Mouse (Mus musculus): ENCODE measurements at regions not wholly inside any gene's neighbourhood (a gene's known extent, or its start where the extent isn't known, plus 50 kb on each side); places are given as distances from the start of the nearest gene placed in this dataset.

GRCm38 (mm10) chr13:47818924-47819564, 442.0 kb upstream of the Id4 start:
- no peaks in the 10 kb centered on the region for H3K9me3 ChIP-seq (ENCODE audit: control insufficient read depth, low read length)
- no peak for TF ChIP-seq CTCF (IDR thresholded peaks at IDR 0.05; ENCODE audit: low read depth)
- TF ChIP-seq EP300 (optimal IDR thresholded peaks at IDR 0.05): no peak
- no peaks in the 10 kb centered on the region for H3K27me3 ChIP-seq (ENCODE audit: control insufficient read depth, insufficient read depth, low read length)
- DNase-seq (ENCODE audit: low spot score) (peak; percentile 80), ATAC-seq (ENCODE audit: low FRiP score, low TSS enrichment) (peak; percentile 91)
- WGBS: 30% methylated on average over 9 of the region's 9 CpGs
- H3K27ac ChIP-seq (replicated peaks): 0 out of 2 replicates have a peak overlapping the region, but pooled peaks have one; percentile 20
- no peak overlapping the region for H3K4me2 ChIP-seq (replicated peaks; ENCODE audit: low read depth)
- H3K4me1 ChIP-seq (replicated peaks; ENCODE audit: control insufficient read depth, insufficient read depth): no peaks in the 10 kb centered on the region; the same call in 1 of the 2 replicates
- no peak overlapping the region for H3K4me3 ChIP-seq (ENCODE audit: low read depth, low read length)
- no peak overlapping the region for H3K9ac ChIP-seq (ENCODE audit: low read length)
- no peaks in the 10 kb centered on the region for H3K36me3 ChIP-seq (ENCODE audit: control insufficient read depth, insufficient read depth, low read length)

GRCm38 (mm10) chr13:47836491-47836890, 424.5 kb upstream of the Id4 start:
- ATAC-seq (ENCODE audit: low FRiP score, low TSS enrichment) (no peak), DNase-seq (ENCODE audit: low spot score) (peak; percentile 44)
- no peaks in the 10 kb centered on the region for H3K4me1 ChIP-seq (replicated peaks; ENCODE audit: control insufficient read depth, insufficient read depth)
- no peak overlapping the region for H3K4me3 ChIP-seq (ENCODE audit: low read depth, low read length)
- H3K27ac ChIP-seq (replicated peaks): no peak overlapping the region
- H3K4me2 ChIP-seq (replicated peaks; ENCODE audit: low read depth): no peak overlapping the region
- no peaks in the 10 kb centered on the region for H3K27me3 ChIP-seq (ENCODE audit: control insufficient read depth, insufficient read depth, low read length)
- no peaks in the 10 kb centered on the region for H3K36me3 ChIP-seq (ENCODE audit: control insufficient read depth, insufficient read depth, low read length)
- H3K9ac ChIP-seq (ENCODE audit: low read length): no peak overlapping the region
- H3K9me3 ChIP-seq (ENCODE audit: control insufficient read depth, low read length): no peaks in the 10 kb centered on the region
- no peak for TF ChIP-seq EP300 (optimal IDR thresholded peaks at IDR 0.05)
- TF ChIP-seq CTCF (IDR thresholded peaks at IDR 0.05; ENCODE audit: low read depth): peak; percentile 64
- 43% methylated on average over 9 of the region's 9 CpGs for WGBS

GRCm38 (mm10) chr13:47842418-47842817, 418.6 kb upstream of the Id4 start:
- TF ChIP-seq EP300 (optimal IDR thresholded peaks at IDR 0.05): no peak
- no peak for TF ChIP-seq CTCF (IDR thresholded peaks at IDR 0.05; ENCODE audit: low read depth)
- Histone ChIP-seq H3K9me3 (ENCODE audit: control insufficient read depth, low read length) (no peaks in the 10 kb centered on the region), H3K4me3 (ENCODE audit: low read depth, low read length) (no peak overlapping the region), H3K36me3 (ENCODE audit: control insufficient read depth, insufficient read depth, low read length) (no peaks in the 10 kb centered on the region), H3K4me1 (replicated peaks; ENCODE audit: control insufficient read depth, insufficient read depth) (no peaks in the 10 kb centered on the region; the same call in 1 of the 2 replicates), H3K9ac (ENCODE audit: low read length) (no peak overlapping the region), H3K27me3 (ENCODE audit: control insufficient read depth, insufficient read depth, low read length) (no peaks in the 10 kb centered on the region), H3K4me2 (replicated peaks; ENCODE audit: low read depth) (no peak overlapping the region), H3K27ac (replicated peaks) (no peak overlapping the region)
- 81% methylated on average over 8 of the region's 8 CpGs for WGBS
- ATAC-seq (ENCODE audit: low FRiP score, low TSS enrichment) (no peak), DNase-seq (ENCODE audit: low spot score) (no peak)

- H3K36me3 ChIP-seq (ENCODE audit: control insufficient read depth, insufficient read depth, low read length): no peaks in the 10 kb centered on the region
- H3K27ac ChIP-seq (replicated peaks): no peak overlapping the region
- H3K27me3 ChIP-seq (ENCODE audit: control insufficient read depth, insufficient read depth, low read length): no peaks in the 10 kb centered on the region
- WGBS: 44% methylated on average over 9 of the region's 9 CpGs
- no peak for DNase-seq (ENCODE audit: low spot score)
- no peak for TF ChIP-seq EP300 (optimal IDR thresholded peaks at IDR 0.05)
- TF ChIP-seq CTCF (IDR thresholded peaks at IDR 0.05; ENCODE audit: low read depth): no peak
- no peak for ATAC-seq (ENCODE audit: low FRiP score, low TSS enrichment)
- no peak overlapping the region for H3K9ac ChIP-seq (ENCODE audit: low read length)
- H3K4me1 ChIP-seq (replicated peaks; ENCODE audit: control insufficient read depth, insufficient read depth): no peaks in the 10 kb centered on the region; the same call in 1 of the 2 replicates
- H3K9me3 ChIP-seq (ENCODE audit: control insufficient read depth, low read length): no peaks in the 10 kb centered on the region
- H3K4me3 ChIP-seq (ENCODE audit: low read depth, low read length): no peak overlapping the region
- H3K4me2 ChIP-seq (replicated peaks; ENCODE audit: low read depth): no peak overlapping the region
Observed at GRCm38 (mm10) chr13:47843011-47843410, 418.0 kb upstream of the Id4 start.

- Histone ChIP-seq H3K4me2 (replicated peaks; ENCODE audit: low read depth) (no peak overlapping the region), H3K27me3 (ENCODE audit: control insufficient read depth, insufficient read depth, low read length) (no peaks in the 10 kb centered on the region), H3K9ac (ENCODE audit: low read length) (no peak overlapping the region), H3K4me3 (ENCODE audit: low read depth, low read length) (no peak overlapping the region), H3K27ac (replicated peaks) (no peak overlapping the region), H3K9me3 (ENCODE audit: control insufficient read depth, low read length) (no peaks in the 10 kb centered on the region), H3K4me1 (replicated peaks; ENCODE audit: control insufficient read depth, insufficient read depth) (peaks cover 5% of the 10 kb centered on the region), H3K36me3 (ENCODE audit: control insufficient read depth, insufficient read depth, low read length) (no peaks in the 10 kb centered on the region)
- 43% methylated on average over 13 of the region's 13 CpGs for WGBS
- no peak for ATAC-seq (ENCODE audit: low FRiP score, low TSS enrichment)
- DNase-seq (ENCODE audit: low spot score): no peak
- TF ChIP-seq CTCF (IDR thresholded peaks at IDR 0.05; ENCODE audit: low read depth) (no peak), EP300 (optimal IDR thresholded peaks at IDR 0.05) (no peak)
Observed at GRCm38 (mm10) chr13:47843541-47844267, 417.3 kb upstream of the Id4 start.

GRCm38 (mm10) chr13:47846713-47847112, 414.3 kb upstream of the Id4 start:
- ATAC-seq (ENCODE audit: low FRiP score, low TSS enrichment) (no peak), DNase-seq (ENCODE audit: low spot score) (no peak)
- Histone ChIP-seq H3K9me3 (ENCODE audit: control insufficient read depth, low read length) (no peaks in the 10 kb centered on the region), H3K4me2 (replicated peaks; ENCODE audit: low read depth) (no peak overlapping the region), H3K4me3 (ENCODE audit: low read depth, low read length) (no peak overlapping the region), H3K9ac (ENCODE audit: low read length) (no peak overlapping the region), H3K36me3 (ENCODE audit: control insufficient read depth, insufficient read depth, low read length) (no peaks in the 10 kb centered on the region), H3K4me1 (replicated peaks; ENCODE audit: control insufficient read depth, insufficient read depth) (peaks cover 5% of the 10 kb centered on the region), H3K27ac (replicated peaks) (no peak overlapping the region), H3K27me3 (ENCODE audit: control insufficient read depth, insufficient read depth, low read length) (no peaks in the 10 kb centered on the region)
- no peak for TF ChIP-seq EP300 (optimal IDR thresholded peaks at IDR 0.05)
- TF ChIP-seq CTCF (IDR thresholded peaks at IDR 0.05; ENCODE audit: low read depth): no peak
- 91% methylated on average over 3 of the region's 3 CpGs for WGBS
